In the genomic region with DNA sequence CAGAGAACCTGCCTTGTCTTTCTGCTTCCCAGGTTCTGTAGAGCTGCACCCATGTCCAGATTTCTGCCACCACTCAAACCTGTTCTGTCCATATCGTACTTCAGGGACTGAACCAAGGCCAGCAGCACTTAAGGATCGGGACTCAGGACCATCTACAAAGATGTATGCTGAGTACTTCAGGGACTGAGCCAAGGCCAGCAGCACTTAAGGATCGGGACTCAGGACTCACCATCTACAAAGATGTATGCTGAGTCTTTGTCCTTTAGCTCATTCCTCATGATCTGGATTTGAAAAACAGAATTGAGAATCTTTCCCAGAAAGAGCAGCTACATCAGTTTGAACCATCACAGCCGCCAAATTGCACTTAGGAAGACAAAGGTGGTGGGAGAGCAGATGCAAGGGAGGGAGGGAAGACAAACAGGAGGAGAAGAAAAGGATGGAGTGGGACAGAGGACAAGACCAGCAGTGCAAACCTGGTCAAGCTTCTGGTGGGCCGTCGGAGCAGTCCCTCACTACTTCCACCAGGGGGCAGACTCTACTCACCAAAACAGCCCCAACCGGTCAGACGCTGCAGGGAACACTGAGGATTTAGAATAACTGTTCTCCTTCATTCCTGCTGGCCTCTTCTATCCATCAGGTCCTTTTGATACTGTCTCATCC, we compare ENCODE assay signal across 9 mouse cellular contexts. TPM values are rescaled to one million over a fixed set of nuclear protein-coding genes. Genes with fewer than 3 reads are reported as not detected.
A peak's percentile ranks its signal among the peaks of the same experiment; 100 is the strongest.
DNase-seq lines count a peak whose midpoint lies in the region; ATAC-seq and TF ChIP-seq lines count a peak whose summit lies in the region.
"Had no signal": no experiment of that assay in that cellular context is flagged by ENCODE, and none has a peak within 500 bp of the region (broad histone marks: within the 10 kb centered on the region; RNA-seq: fewer than 3 reads in every experiment).

No protein-coding gene starts in this region.

- ATAC-seq in lung, embryonic 16.5 days (ENCODE audit: low read depth): peak; percentile 71; the same call in 1 of the 2 replicates

- H3K27ac ChIP-seq in ES-Bruce4 (ENCODE audit: insufficient read depth, low read length): no peak overlapping the region
- H3K27ac ChIP-seq in forebrain, embryonic 10.5 days: no peak overlapping the region
- no peak overlapping the region for H3K27ac ChIP-seq in lung, embryonic 16.5 days (ENCODE audit: low read length)

- no peak overlapping the region for H3K9ac ChIP-seq in ES-Bruce4 (ENCODE audit: low read depth, poor library complexity, severe bottlenecking)
- H3K9ac ChIP-seq in lung, embryonic 16.5 days (ENCODE audit: low read length): no peak overlapping the region

- H3K36me3 ChIP-seq in ES-Bruce4 (ENCODE audit: control insufficient read depth, insufficient read depth, low read length, poor library complexity, severe bottlenecking): no peaks in the 10 kb centered on the region
- no peaks in the 10 kb centered on the region for H3K36me3 ChIP-seq in forebrain, embryonic 10.5 days (replicated peaks)
- no peaks in the 10 kb centered on the region for H3K36me3 ChIP-seq in lung, embryonic 16.5 days (ENCODE audit: control insufficient read depth, insufficient read depth, low read length)

- no peak overlapping the region for H3K4me2 ChIP-seq in lung, embryonic 16.5 days (ENCODE audit: low read depth, low read length)

- WGBS in forebrain, embryonic 10.5 days: 30% methylated on average over 8 of the region's 8 CpGs
- 28% methylated on average over 8 of the region's 8 CpGs for WGBS in lung, embryonic 16.5 days

- TF ChIP-seq POLR2A in ES-Bruce4 (IDR thresholded peaks at IDR 0.05; ENCODE audit: insufficient read depth, low read length): no peak

- intact Hi-C loops in heart, postnatal 36 days (cut with DNase I): loop anchor here (1.0 kb wide), 2 partner anchors 127 to 258 kb away; no protein-coding TSS in a partner anchor

- peak; percentile 66 for DNase-seq in brain, embryonic 18.5 days (ENCODE audit: low read depth, low spot score)
- peak; percentile 81 for DNase-seq in forebrain, embryonic 10.5 days (ENCODE audit: extremely low spot score, low spot score)
- peak; percentile 72 to 74 for DNase-seq in heart, postnatal 36 days
- peak; percentile 74 to 86 for DNase-seq in layer of hippocampus, adult 18-20 months (ENCODE audit: low spot score in 2 of 2)
- DNase-seq in ovary, postnatal 36 days (ENCODE audit: low spot score): peak; percentile 59
- DNase-seq in thymus, postnatal 14 days: peak; percentile 47

- H3K27me3 ChIP-seq in ES-Bruce4 (ENCODE audit: control insufficient read depth, insufficient read depth, low read length, poor library complexity, severe bottlenecking): no peaks in the 10 kb centered on the region
- peaks cover 50% of the 10 kb centered on the region for H3K27me3 ChIP-seq in forebrain, embryonic 10.5 days (ENCODE audit: poor library complexity, severe bottlenecking)
- H3K27me3 ChIP-seq in lung, embryonic 16.5 days (ENCODE audit: control insufficient read depth, insufficient read depth, low read depth, low read length): no peaks in the 10 kb centered on the region

- no peak for TF ChIP-seq EP300 in ES-Bruce4 (IDR thresholded peaks at IDR 0.05; ENCODE audit: insufficient read depth, low read depth, low read length)

- peak; percentile 92 for TF ChIP-seq CTCF in ES-Bruce4 (IDR thresholded peaks at IDR 0.05; ENCODE audit: low read depth, low read length)

- H3K9me3 ChIP-seq in ES-Bruce4 (replicated peaks; ENCODE audit: control insufficient read depth, insufficient read depth, low read length, poor library complexity, severe bottlenecking): no peaks in the 10 kb centered on the region
- H3K9me3 ChIP-seq in forebrain, embryonic 10.5 days: no peaks in the 10 kb centered on the region
- H3K9me3 ChIP-seq in lung, embryonic 16.5 days (ENCODE audit: control insufficient read depth, low read length): no peaks in the 10 kb centered on the region

- H3K4me3 ChIP-seq in ES-Bruce4 (ENCODE audit: low read depth, low read length): no peak overlapping the region
- no peak overlapping the region for H3K4me3 ChIP-seq in forebrain, embryonic 10.5 days
- H3K4me3 ChIP-seq in lung, embryonic 16.5 days (ENCODE audit: low read length): no peak overlapping the region

- H3K4me1 ChIP-seq in ES-Bruce4 (ENCODE audit: control insufficient read depth, insufficient read depth, low read length): no peaks in the 10 kb centered on the region
- H3K4me1 ChIP-seq in forebrain, embryonic 10.5 days: peaks cover 20% of the 10 kb centered on the region
- H3K4me1 ChIP-seq in lung, embryonic 16.5 days (replicated peaks; ENCODE audit: control insufficient read depth, insufficient read depth, low read length): no peaks in the 10 kb centered on the region

RNA-seq across cellular contexts. Expression of a gene that starts 24.7 kb away (rescaled TPM):
- not detected in 2 replicates for polyA plus RNA-seq in ES-Bruce4 (2011; ENCODE audit: insufficient read depth, insufficient read length, low read depth, missing spikeins)
- polyA plus RNA-seq in forebrain, embryonic 10.5 days (2016; fragmentation: Nextera tagmentation; extraction: Ambion mirVana): not detected in 2 replicates
- not detected for total RNA-seq in heart, postnatal 36 days (2021)
- total RNA-seq in layer of hippocampus, adult 18-20 months (2021): not detected
- polyA plus RNA-seq in lung, embryonic 16.5 days (2015; fragmentation: Nextera tagmentation; extraction: Ambion mirVana): not detected in 2 replicates
- polyA plus RNA-seq: gonadal fat pad, adult 2 months had no signal
